Mouse (Mus musculus) spleen, postnatal 10 days (tissue): ENCODE results near the gene Fam129a.
A peak's percentile ranks its signal among the peaks of the same experiment; 100 is the strongest.
"Not testable (repeated sequence)": the region's sequence is repeated elsewhere in the genome, so short reads cannot be mapped to it uniquely, and the experiment has no call there.

Source experiments
- DNase-seq, 2 experiments: peaks; one replicate each; pipeline ENCODE4 v3.0.0; 2021 to 2022; ENCODE audit warnings: low spot score in 2 of 2

The Fam129a gene

DNA sequence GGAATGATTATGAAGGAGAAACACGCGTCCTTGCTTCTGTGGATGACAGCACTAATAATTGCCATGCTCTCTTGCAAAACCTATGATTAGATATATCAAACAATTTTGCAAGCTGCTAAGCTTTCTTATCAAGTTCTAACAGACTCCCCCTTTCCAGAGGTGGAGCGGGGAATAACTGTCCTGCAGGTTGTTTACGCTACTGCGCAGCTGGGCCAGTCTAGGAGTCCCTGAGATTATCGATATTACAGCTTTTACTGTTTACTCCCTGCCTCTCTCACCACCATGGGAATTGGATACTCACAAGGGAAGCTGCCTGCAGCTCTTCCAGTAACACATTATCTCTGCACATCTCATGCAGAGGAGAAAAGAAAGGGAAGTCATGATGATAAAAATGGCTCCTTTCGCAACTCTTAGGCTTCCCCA, 170.2 kb downstream of the Fam129a start:
- no peak for DNase-seq

- not testable (repeated sequence) for DNase-seq
Observed at GRCm38 (mm10) chr1:151749894-151750293, 178.9 kb downstream of the Fam129a start.

- DNase-seq: no peak
Observed at GRCm38 (mm10) chr1:151752946-151753345, 182.0 kb downstream of the Fam129a start.

- DNase-seq: no peak
Observed at GRCm38 (mm10) chr1:151753374-151753929, 182.5 kb downstream of the Fam129a start.

DNA sequence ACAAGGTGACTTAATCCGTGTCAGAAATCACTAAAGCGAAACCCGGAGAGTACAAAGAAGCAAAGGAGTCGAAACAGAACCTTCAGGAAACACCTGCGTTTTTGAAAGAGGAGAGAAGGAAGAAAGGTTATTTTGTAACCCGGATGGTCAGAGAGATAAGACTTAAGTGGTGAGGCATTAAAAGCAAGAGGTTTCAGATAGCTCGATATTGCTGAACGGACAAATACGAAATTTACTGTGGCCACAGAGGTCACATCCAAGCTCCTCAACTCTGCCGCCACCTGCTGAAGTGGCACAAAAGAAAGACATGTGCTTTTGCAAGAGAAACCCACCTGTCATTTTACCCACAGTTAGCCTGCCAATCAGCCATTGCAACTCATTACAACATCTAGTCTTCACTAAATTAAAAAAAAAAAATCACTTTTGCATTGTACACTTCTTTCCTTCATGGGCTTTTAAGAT, 183.1 kb downstream of the Fam129a start:
- peak; percentile 17 to 35 for DNase-seq

DNA sequence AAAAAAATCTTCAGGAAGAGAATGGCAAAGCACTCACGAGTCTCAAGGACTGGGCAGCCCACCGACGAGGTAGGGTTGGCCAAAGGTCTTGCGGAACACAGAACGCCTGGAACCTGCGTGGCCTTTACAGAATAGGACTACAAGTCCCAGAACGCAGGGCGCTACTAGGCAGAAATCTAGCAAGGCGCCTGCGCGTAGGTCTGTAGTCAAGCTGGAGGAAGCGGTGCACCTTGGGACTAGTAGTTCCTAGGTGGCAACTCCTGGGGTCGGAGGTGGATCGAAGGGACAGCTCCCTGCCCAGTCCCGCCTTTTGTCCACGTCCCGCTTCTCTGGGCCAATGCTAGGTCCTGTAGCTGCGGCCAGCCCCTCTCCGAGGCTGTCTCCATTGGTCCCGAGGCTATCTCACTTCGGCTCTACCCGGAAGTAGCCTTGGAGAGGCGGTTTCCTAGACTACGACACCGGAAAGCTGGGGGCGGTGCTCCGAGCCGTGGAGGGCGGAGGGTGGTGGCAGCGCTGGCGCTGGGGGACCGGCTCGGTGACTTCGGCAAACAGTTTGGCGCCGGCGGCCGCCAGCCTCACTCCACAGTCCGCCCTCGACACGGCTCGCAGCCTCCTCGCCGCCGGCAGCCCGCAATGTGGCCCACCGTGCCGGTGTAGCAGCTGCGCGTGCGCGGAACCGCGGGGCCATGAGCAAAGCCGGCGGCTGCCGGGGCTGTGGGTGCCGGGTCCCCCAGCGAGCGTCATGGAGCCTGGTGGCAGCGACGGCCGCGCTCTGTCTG, 184.1 kb downstream of the Fam129a start, which contains the start of gene Edem3:
Gene Edem3 (plus strand): TSS at position 491 of the 779 bp plus-strand sequence.
- DNase-seq: peak; percentile 92 to 98

- DNase-seq: peak in 1 of 2 experiments; percentile 60
Observed at GRCm38 (mm10) chr1:151755660-151756424, 184.9 kb downstream of the Fam129a start.

GRCm38 (mm10) chr1:151756425-151756728, 185.4 kb downstream of the Fam129a start:
- DNase-seq: no peak

DNA sequence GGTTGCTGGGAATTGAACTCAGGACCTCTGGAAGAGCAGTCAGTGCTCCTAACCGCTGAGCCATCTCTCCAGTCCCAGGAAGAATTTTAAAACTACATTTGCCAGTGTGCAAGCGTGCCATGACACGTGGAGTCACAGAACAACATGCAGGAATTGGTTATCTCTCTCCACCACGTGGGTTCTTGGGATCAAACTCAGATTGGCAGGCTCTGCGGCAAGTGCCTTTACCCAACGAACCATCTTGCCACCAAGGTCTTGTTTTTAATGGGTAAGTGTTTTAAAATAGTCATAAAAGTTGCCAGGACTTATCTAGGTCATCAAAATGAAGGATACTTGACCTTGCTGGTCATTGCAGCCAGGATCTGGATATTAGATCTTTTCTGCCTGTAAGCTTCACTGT, 187.3 kb downstream of the Fam129a start:
- no peak for DNase-seq

- DNase-seq: no peak
Observed at GRCm38 (mm10) chr1:151758991-151759390, 188.0 kb downstream of the Fam129a start.

- DNase-seq: no peak
Observed at GRCm38 (mm10) chr1:151764236-151764635, 193.2 kb downstream of the Fam129a start.

GRCm38 (mm10) chr1:151766166-151766565, 195.2 kb downstream of the Fam129a start:
- DNase-seq: no peak

- DNase-seq: no peak
Observed at GRCm38 (mm10) chr1:151766976-151767654, 196.1 kb downstream of the Fam129a start.

DNA sequence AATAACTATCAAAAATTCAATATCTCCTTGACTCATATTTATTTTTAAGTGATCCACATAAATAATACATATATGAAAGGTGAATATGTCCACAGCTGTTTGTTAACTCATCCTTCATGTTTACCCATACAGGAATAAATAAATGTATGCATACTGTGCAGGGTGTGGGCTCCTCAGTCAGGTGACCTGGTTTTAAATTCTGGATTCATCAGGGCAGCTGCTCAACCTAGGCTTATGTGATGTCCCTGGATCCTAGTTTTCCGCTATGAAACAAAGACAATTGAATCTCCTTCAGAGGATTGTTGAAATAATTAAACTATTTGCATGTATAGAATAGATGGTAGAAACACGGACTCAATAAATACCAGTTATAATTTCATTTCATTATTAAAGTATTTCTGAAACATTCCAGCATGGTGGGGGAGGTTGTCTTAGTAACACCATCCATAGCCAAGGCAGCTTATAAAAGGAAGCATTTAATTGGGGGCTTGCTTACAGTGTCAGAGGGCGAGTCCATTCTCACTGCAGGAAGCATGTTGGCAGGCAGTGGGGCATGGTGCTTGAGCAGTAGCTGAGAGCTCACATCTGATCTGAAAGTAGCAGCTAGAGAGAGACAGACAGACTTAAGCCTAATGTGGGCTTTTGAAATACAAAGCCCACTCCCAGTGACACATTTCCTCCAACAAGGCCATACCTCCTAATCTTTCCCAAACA, 198.4 kb downstream of the Fam129a start:
- DNase-seq: no peak
